Mouse (Mus musculus): ENCODE measurements around the gene Cd300lg. TPM values are rescaled to one million over a fixed set of nuclear protein-coding genes. Genes with fewer than 3 reads are reported as not detected.
A peak's percentile ranks its signal among the peaks of the same experiment; 100 is the strongest.

Gene Cd300lg
- polyA plus RNA-seq, 1 experiment from 2014 or later: 0.51 TPM

DNA sequence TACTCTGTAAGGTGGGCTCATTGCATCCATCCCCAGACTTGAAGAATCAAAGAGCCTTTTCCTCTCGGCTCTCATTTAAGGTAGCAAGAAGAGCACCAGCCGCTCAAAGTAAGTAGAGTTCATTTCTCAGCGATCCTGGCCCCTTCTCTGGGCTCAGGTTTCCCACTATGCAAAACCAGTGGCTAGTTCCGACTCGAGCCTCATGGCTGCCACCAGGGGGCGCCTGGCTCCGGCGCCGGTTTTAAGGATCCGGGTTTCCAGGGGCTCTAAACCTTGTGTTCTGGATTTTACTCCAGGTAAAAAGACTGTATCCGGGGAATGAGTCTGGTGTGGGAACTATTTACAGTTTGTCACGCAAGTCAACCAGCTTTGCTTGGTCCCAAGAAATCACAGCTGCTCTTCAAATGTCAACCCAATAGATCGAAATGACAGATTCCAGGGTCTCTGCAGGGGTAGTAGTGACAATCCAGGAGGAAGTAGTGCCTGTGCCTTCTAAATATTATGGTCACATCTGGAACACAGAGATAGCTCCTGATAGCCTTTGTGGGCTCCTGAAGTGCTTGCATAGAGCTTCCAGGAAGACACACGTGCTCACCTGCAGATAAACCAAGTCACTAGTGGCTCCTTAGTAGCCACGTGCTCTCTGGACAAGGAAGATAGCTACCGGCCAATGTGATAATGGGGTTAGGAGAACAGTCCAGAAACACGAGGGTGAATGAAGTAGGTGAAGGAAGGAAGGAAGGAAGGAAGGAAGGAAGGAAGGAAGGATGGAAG, 61.4 kb downstream of the Cd300lg start:
- ATAC-seq (replicated peaks; ENCODE audit: low FRiP score, low TSS enrichment, low read depth) (no peak), DNase-seq (ENCODE audit: low spot score) (peak; percentile 86)
- Histone ChIP-seq H3K9me3 (ENCODE audit: control insufficient read depth, low read length) (no peaks in the 10 kb centered on the region), H3K4me2 (ENCODE audit: low read length) (no peak overlapping the region), H3K27me3 (replicated peaks; ENCODE audit: control insufficient read depth, insufficient read depth, low read length) (peaks cover 43% of the 10 kb centered on the region), H3K27ac (ENCODE audit: low read depth) (no peak overlapping the region), H3K4me1 (replicated peaks; ENCODE audit: control insufficient read depth, insufficient read depth, low read length) (peaks cover 9% of the 10 kb centered on the region; the same call in 1 of the 2 replicates), H3K4me3 (ENCODE audit: low read depth, low read length) (no peak overlapping the region), H3K36me3 (ENCODE audit: control insufficient read depth, insufficient read depth, low read length) (no peaks in the 10 kb centered on the region), H3K9ac (ENCODE audit: low read length) (no peak overlapping the region)
- WGBS: 20% methylated on average over 17 of the region's 17 CpGs

Other genes starting within 250 kb of the Cd300lg start
- 3.3 and 4.0 TPM in 2 replicates for gene Meox1, start 147.1 kb upstream of the Cd300lg start, polyA plus RNA-seq (2014; fragmentation: Nextera tagmentation; extraction: Ambion mirVana)
- not detected in 2 replicates for gene Sost, start 74.5 kb upstream of the Cd300lg start, polyA plus RNA-seq (2014; fragmentation: Nextera tagmentation; extraction: Ambion mirVana)
- not detected in 2 replicates for gene Cfap97d1, start 57.2 kb upstream of the Cd300lg start, polyA plus RNA-seq (2014; fragmentation: Nextera tagmentation; extraction: Ambion mirVana)
- gene Dusp3, start 54.5 kb upstream of the Cd300lg start, polyA plus RNA-seq (2014; fragmentation: Nextera tagmentation; extraction: Ambion mirVana): 25.3 and 27.0 TPM in 2 replicates
- gene Mpp3, start 13.0 kb upstream of the Cd300lg start, polyA plus RNA-seq (2014; fragmentation: Nextera tagmentation; extraction: Ambion mirVana): 11.0 and 12.2 TPM in 2 replicates
- 7.0 TPM in 2 replicates for gene Mpp2, start 47.0 kb downstream of the Cd300lg start, polyA plus RNA-seq (2014; fragmentation: Nextera tagmentation; extraction: Ambion mirVana)
- gene Ppy, start 59.8 kb downstream of the Cd300lg start, polyA plus RNA-seq (2014; fragmentation: Nextera tagmentation; extraction: Ambion mirVana): 2.0 TPM in 1 of 2 replicates, not detected in the other
- 41.5 TPM in 1 of 2 replicates, not detected in the other for gene Pyy, start 66.3 kb downstream of the Cd300lg start, polyA plus RNA-seq (2014; fragmentation: Nextera tagmentation; extraction: Ambion mirVana)
- 1.7 and 3.4 TPM in 2 replicates for gene Nags, start 104.0 kb downstream of the Cd300lg start, polyA plus RNA-seq (2014; fragmentation: Nextera tagmentation; extraction: Ambion mirVana)
- 22.6 and 27.1 TPM in 2 replicates for gene Tmem101, start 114.9 kb downstream of the Cd300lg start, polyA plus RNA-seq (2014; fragmentation: Nextera tagmentation; extraction: Ambion mirVana)
- gene Lsm12, start 143.8 kb downstream of the Cd300lg start, polyA plus RNA-seq (2014; fragmentation: Nextera tagmentation; extraction: Ambion mirVana): 88.4 and 89.9 TPM in 2 replicates
- gene G6pc3, start 148.1 kb downstream of the Cd300lg start, polyA plus RNA-seq (2014; fragmentation: Nextera tagmentation; extraction: Ambion mirVana): 36.0 and 37.4 TPM in 2 replicates
- gene Hdac5, start 188.7 kb downstream of the Cd300lg start, polyA plus RNA-seq (2014; fragmentation: Nextera tagmentation; extraction: Ambion mirVana): 45.4 and 53.2 TPM in 2 replicates
- 16.5 and 16.6 TPM in 2 replicates for gene BC030867, start 207.4 kb downstream of the Cd300lg start, polyA plus RNA-seq (2014; fragmentation: Nextera tagmentation; extraction: Ambion mirVana)
- gene Asb16, start 227.2 kb downstream of the Cd300lg start, polyA plus RNA-seq (2014; fragmentation: Nextera tagmentation; extraction: Ambion mirVana): 0.08 and 0.16 TPM in 2 replicates
- gene Tmub2, start 243.4 kb downstream of the Cd300lg start, polyA plus RNA-seq (2014; fragmentation: Nextera tagmentation; extraction: Ambion mirVana): 50.5 and 55.5 TPM in 2 replicates

Data from intestine, embryonic 14.5 days (tissue).